Mouse (Mus musculus) heart, embryonic 15.5 days (tissue): ENCODE results near the gene Nop53. TPM values are rescaled to one million over a fixed set of nuclear protein-coding genes. Genes with fewer than 3 reads are reported as not detected.

ENCODE experiments used
- ATAC-seq: fragments of 200-750 bp; cut with Nextera tagmentation; replicated peaks from 2 replicates; pipeline ENCODE4 v1.8.0; 2017; ENCODE audit warnings: low read depth, moderate TSS enrichment; ENCODE audit not compliant: insufficient number of reproducible peaks, insufficient read depth, low FRiP score
- H3K27ac ChIP-seq: fragments of 300-500 bp; sonication (generic); 2 replicates; pipeline ENCODE4 v1.5.1; 2015; ENCODE audit warnings: mild to moderate bottlenecking, inconsistent platforms
- H3K27me3 ChIP-seq: fragments of 300-500 bp; sonication (generic); 2 replicates; pipeline ENCODE4 v1.6.1; 2015; ENCODE audit warnings: inconsistent platforms
- H3K36me3 ChIP-seq: fragments of 300-500 bp; sonication (generic); 2 replicates; pipeline ENCODE4 v1.6.1; 2015; ENCODE audit warnings: mild to moderate bottlenecking, inconsistent platforms
- H3K4me1 ChIP-seq: fragments of 300-500 bp; sonication (generic); replicated peaks from 2 replicates; pipeline ENCODE4 v1.6.1; 2015; ENCODE audit warnings: inconsistent platforms
- H3K4me2 ChIP-seq: fragments of 300-500 bp; sonication (generic); 2 replicates; pipeline ENCODE4 v1.6.1; 2015; ENCODE audit warnings: inconsistent platforms, mild to moderate bottlenecking, moderate library complexity
- H3K4me3 ChIP-seq: fragments of 300-500 bp; sonication (generic); 2 replicates; pipeline ENCODE4 v1.5.1; 2015; ENCODE audit warnings: mild to moderate bottlenecking, inconsistent platforms
- H3K9ac ChIP-seq: fragments of 300-500 bp; sonication (generic); 2 replicates; pipeline ENCODE4 v1.6.1; 2015; ENCODE audit warnings: mild to moderate bottlenecking, inconsistent platforms
- H3K9me3 ChIP-seq: fragments of 300-500 bp; sonication (generic); replicated peaks from 2 replicates; pipeline ENCODE4 v1.6.1; 2016; ENCODE audit warnings: inconsistent platforms
- WGBS: fragments of 180-500 bp; shearing (Covaris S2); methylation state at CpG from one replicate; pipeline ENCODE4 v1.1.7; 2015; ENCODE audit warnings: mixed read lengths; 5-methylcytosine and 5-hydroxymethylcytosine counted together
- polyA plus RNA-seq: library from polyadenylated mRNA; unstranded; fragments of >200 nt; fragmentation: Nextera tagmentation; extraction: Ambion mirVana; gene quantifications from 2 replicates; pipeline ENCODE4 v1.2.1, GENCODE M21; 2015

The Nop53 gene
- polyA plus RNA-seq = 118 and 124 TPM in 2 replicates

GRCm38 (mm10) chr7:15945721-15946536, at the start of gene Nop53:
TSS of gene Nop53 (minus strand) at chr7:15946074.
- peak; percentile 77 for ATAC-seq
- peak within 1 kb of the TSS; percentile 84 for H3K9ac ChIP-seq
- H3K9me3 ChIP-seq = no peaks in the 10 kb centered on the region
- WGBS = 2% methylated on average over 59 of the region's 59 CpGs
- H3K4me2 ChIP-seq = peak within 1 kb of the TSS; percentile 67
- H3K4me1 ChIP-seq = peaks cover 27% of the 10 kb centered on the region
- H3K27ac ChIP-seq = peak within 1 kb of the TSS; percentile 98
- peak within 1 kb of the TSS; percentile 85 for H3K4me3 ChIP-seq
- no peaks in the 10 kb centered on the region for H3K27me3 ChIP-seq
- H3K36me3 ChIP-seq = peaks cover 53% of the 10 kb centered on the region

DNA sequence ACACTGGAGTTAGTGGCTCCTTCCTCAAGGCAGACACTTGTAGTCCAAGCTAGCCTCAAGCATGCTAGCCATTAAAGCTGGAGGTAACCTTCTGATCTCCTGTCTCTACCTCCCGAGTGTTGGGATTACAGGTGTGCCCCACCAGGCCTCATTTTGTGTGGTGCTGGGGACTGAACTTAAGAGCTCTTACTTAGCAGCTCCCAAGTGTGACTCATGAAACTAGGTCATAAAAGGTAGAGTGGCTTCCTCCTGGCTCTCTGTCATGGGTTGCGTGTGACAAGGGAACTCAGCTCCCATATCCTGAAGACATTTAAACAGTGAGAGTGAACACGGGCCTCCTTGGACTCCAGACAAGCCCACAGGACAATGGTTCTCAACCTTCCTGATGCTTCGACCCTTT, 47.9 kb upstream of the Nop53 start:
- H3K27me3 ChIP-seq = no peaks in the 10 kb centered on the region
- peaks cover 43% of the 10 kb centered on the region for H3K36me3 ChIP-seq
- no peak overlapping the region for H3K9ac ChIP-seq
- H3K27ac ChIP-seq = no peak overlapping the region
- H3K4me2 ChIP-seq = no peak overlapping the region
- WGBS = 89% methylated on average over 4 of the region's 4 CpGs
- H3K9me3 ChIP-seq = no peaks in the 10 kb centered on the region
- ATAC-seq = no peak
- no peaks in the 10 kb centered on the region for H3K4me1 ChIP-seq
- no peak overlapping the region for H3K4me3 ChIP-seq

DNA sequence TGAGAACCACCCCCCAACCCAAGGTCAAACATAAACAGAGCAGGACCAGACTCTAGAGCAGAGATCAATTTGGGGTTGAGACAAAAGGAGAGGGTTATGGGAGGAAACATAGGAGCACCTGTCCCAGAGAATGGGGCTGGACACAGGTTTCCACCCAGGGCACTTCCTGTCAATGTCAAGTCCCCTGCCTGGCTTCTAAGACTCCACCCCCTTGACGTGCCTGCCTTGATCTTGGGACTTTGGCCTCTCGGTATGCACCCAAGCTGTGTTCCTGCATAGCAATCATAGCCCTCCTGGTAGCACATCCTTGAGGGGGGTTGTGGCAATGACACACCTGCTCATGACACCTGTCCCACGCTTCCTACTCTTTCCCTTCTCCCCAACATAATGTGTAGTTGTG, 47.3 kb upstream of the Nop53 start:
- ATAC-seq = no peak
- no peak overlapping the region for H3K4me2 ChIP-seq
- peaks cover 50% of the 10 kb centered on the region for H3K36me3 ChIP-seq
- no peaks in the 10 kb centered on the region for H3K4me1 ChIP-seq
- H3K9ac ChIP-seq = no peak overlapping the region
- H3K9me3 ChIP-seq = no peaks in the 10 kb centered on the region
- no peak overlapping the region for H3K4me3 ChIP-seq
- 74% methylated on average over 3 of the region's 3 CpGs for WGBS
- H3K27me3 ChIP-seq = no peaks in the 10 kb centered on the region
- no peak overlapping the region for H3K27ac ChIP-seq

GRCm38 (mm10) chr7:15991764-15992163, 45.9 kb upstream of the Nop53 start:
- 88% methylated on average over 3 of the region's 3 CpGs for WGBS
- Histone ChIP-seq H3K4me3 (no peak overlapping the region), H3K27me3 (no peaks in the 10 kb centered on the region), H3K36me3 (peaks cover 60% of the 10 kb centered on the region), H3K9ac (no peak overlapping the region), H3K9me3 (no peaks in the 10 kb centered on the region), H3K4me2 (no peak overlapping the region), H3K4me1 (no peaks in the 10 kb centered on the region), H3K27ac (no peak overlapping the region)
- no peak for ATAC-seq

DNA sequence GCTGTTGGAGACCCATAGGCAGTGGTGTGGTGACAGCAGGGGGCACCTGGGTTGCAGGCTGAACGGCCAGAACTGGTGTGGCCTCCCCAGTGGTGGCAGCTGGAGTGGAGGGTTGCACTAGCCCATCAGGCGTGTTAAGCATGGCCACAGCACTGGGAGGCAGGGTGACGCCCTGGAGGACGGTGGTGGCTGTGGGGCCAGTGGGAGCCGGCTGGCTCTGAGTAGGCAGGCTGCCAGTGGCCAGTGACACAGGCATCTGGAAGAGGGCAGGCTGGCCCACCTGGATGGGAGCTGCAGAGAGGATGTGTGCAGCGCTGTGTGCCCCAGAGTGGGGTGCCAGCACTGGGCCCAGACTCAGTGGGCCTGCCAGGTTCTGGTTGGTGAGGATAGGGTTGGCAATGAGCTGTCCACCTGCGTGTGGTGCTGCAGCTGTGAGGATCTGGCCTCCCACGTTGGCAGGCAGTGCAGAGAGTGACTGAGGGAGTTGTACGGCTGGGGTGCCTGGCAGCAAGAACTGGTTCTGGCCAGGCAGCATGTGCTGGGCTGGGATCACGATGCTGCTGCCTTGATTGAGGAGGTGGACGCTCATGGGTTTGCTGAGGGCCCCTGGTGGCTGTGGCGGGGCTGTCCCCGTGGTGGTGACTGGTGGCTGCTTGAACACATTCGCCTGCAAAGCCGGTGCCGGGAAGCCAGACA, 41.9 kb upstream of the Nop53 start:
- H3K4me3 ChIP-seq = no peak overlapping the region
- 88% methylated on average over 16 of the region's 16 CpGs for WGBS
- H3K9ac ChIP-seq = no peak overlapping the region
- no peak overlapping the region for H3K27ac ChIP-seq
- H3K9me3 ChIP-seq = no peaks in the 10 kb centered on the region
- H3K36me3 ChIP-seq = peaks cover 45% of the 10 kb centered on the region
- no peaks in the 10 kb centered on the region for H3K4me1 ChIP-seq
- no peak overlapping the region for H3K4me2 ChIP-seq
- ATAC-seq = no peak; the same call in 1 of the 2 replicates
- no peaks in the 10 kb centered on the region for H3K27me3 ChIP-seq

DNA sequence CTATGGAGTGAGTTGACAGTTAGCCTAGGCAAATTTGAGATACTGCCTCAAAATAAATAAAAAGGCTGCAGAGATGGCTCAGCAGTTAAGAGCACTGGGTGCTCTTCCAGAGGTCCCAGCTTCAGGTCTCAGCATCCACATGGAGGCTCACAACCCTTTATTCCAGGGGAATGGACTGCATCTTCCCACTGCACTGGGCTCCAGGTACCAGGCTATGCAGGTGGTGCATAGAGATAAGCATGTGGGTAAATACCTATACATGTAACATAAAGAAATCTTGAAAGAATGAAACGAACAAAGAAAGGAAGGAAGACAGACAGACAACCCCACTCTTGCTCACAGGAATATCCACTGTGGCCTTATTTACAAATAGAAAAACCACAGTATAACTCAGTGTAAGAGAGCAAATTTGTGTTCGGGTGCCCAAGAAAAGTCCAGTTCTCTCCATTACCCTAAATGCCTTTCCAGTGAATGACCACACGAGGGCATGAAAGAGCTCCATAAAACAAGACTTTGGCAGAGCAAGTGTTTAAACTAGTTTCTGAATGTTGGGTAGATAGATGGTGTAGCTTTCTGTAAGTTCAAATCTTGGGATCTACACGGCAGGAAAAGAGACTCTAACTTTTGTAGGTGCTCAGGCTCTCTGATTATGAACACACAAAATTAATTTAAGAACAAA, 37.0 kb upstream of the Nop53 start:
- Histone ChIP-seq H3K9me3 (no peaks in the 10 kb centered on the region), H3K4me2 (no peak overlapping the region), H3K4me3 (no peak overlapping the region), H3K9ac (no peak overlapping the region), H3K4me1 (peaks cover 22% of the 10 kb centered on the region), H3K27ac (0 out of 2 replicates have a peak overlapping the region, but pooled peaks have one; percentile 75), H3K27me3 (no peaks in the 10 kb centered on the region), H3K36me3 (peaks cover 34% of the 10 kb centered on the region)
- 29% methylated on average over 4 of the region's 4 CpGs for WGBS
- no peak for ATAC-seq

GRCm38 (mm10) chr7:15981538-15981937, 35.7 kb upstream of the Nop53 start:
- no peak overlapping the region for H3K4me2 ChIP-seq
- peak overlapping the region; percentile 75 for H3K27ac ChIP-seq
- 59% methylated on average over 4 of the region's 4 CpGs for WGBS
- no peaks in the 10 kb centered on the region for H3K9me3 ChIP-seq
- H3K36me3 ChIP-seq = peaks cover 31% of the 10 kb centered on the region
- H3K4me3 ChIP-seq = no peak overlapping the region
- no peaks in the 10 kb centered on the region for H3K27me3 ChIP-seq
- H3K9ac ChIP-seq = no peak overlapping the region
- H3K4me1 ChIP-seq = peaks cover 22% of the 10 kb centered on the region
- peak; percentile 54; the same call in 1 of the 2 replicates for ATAC-seq

GRCm38 (mm10) chr7:15980246-15980645, 34.4 kb upstream of the Nop53 start:
- H3K9ac ChIP-seq = no peak overlapping the region
- peak overlapping the region; percentile 75 for H3K27ac ChIP-seq
- H3K36me3 ChIP-seq = peaks cover 32% of the 10 kb centered on the region
- no peaks in the 10 kb centered on the region for H3K9me3 ChIP-seq
- H3K4me3 ChIP-seq = no peak overlapping the region
- WGBS = 36% methylated on average over 8 of the region's 8 CpGs
- peaks cover 22% of the 10 kb centered on the region for H3K4me1 ChIP-seq
- no peaks in the 10 kb centered on the region for H3K27me3 ChIP-seq
- ATAC-seq = peak; percentile 60
- no peak overlapping the region for H3K4me2 ChIP-seq

GRCm38 (mm10) chr7:15975904-15976303, 30.0 kb upstream of the Nop53 start:
- ATAC-seq = no peak
- no peaks in the 10 kb centered on the region for H3K9me3 ChIP-seq
- H3K4me3 ChIP-seq = no peak overlapping the region
- peaks cover 57% of the 10 kb centered on the region for H3K36me3 ChIP-seq
- H3K27ac ChIP-seq = no peak overlapping the region
- no peak overlapping the region for H3K9ac ChIP-seq
- peaks cover 11% of the 10 kb centered on the region for H3K4me1 ChIP-seq
- 67% methylated on average over 4 of the region's 4 CpGs for WGBS
- no peak overlapping the region for H3K4me2 ChIP-seq
- H3K27me3 ChIP-seq = no peaks in the 10 kb centered on the region

DNA sequence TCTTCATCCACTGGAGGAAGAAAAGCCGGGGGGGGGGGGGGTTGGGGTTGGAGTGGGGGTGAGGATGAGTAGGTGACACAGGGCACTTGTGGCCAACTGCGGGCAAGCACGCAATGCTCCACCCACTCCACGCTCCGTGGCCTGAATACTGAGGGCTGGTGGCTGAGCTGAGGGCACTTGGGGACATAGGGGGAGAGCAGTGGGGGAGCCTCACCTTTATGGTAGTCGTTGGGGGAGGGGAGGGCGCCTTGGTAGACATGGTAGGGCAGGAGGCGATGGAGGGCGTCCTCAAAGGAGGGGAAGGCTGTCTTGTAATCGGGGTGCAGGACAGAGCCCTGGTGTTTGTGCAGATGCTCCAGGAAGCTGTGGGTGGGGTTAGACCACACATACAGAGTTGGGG, 29.6 kb upstream of the Nop53 start:
- peaks cover 57% of the 10 kb centered on the region for H3K36me3 ChIP-seq
- peaks cover 7% of the 10 kb centered on the region for H3K4me1 ChIP-seq
- H3K27ac ChIP-seq = no peak overlapping the region
- no peak overlapping the region for H3K4me3 ChIP-seq
- no peak overlapping the region for H3K4me2 ChIP-seq
- H3K9me3 ChIP-seq = no peaks in the 10 kb centered on the region
- ATAC-seq = no peak
- 92% methylated on average over 10 of the region's 10 CpGs for WGBS
- no peak overlapping the region for H3K9ac ChIP-seq
- H3K27me3 ChIP-seq = no peaks in the 10 kb centered on the region

DNA sequence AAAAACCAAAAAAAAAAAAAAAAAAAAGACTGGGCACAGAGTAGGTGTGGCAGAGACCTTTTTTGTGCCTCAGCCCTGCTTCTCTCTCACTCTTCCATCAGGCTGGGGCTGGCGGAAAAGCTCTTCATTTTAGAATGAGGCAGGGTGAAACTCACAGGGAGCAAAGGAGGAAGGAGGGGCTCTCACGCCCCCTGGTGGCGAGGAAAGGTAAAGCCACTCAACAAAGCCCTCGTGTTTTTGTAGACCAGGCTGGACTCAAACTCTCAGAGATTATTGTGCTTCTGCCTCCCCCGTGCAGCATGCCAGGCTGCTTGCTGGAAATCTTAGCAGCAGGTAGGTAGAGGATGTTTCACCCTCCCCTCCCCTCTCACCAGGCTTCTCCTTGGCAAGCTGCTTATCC, 28.8 kb upstream of the Nop53 start:
- no peak overlapping the region for H3K4me3 ChIP-seq
- no peak overlapping the region for H3K27ac ChIP-seq
- no peak for ATAC-seq
- H3K9me3 ChIP-seq = no peaks in the 10 kb centered on the region
- no peak overlapping the region for H3K9ac ChIP-seq
- H3K4me2 ChIP-seq = no peak overlapping the region
- H3K4me1 ChIP-seq = no peaks in the 10 kb centered on the region
- H3K27me3 ChIP-seq = no peaks in the 10 kb centered on the region
- 47% methylated on average over 5 of the region's 5 CpGs for WGBS
- H3K36me3 ChIP-seq = peaks cover 63% of the 10 kb centered on the region
